Mouse (Mus musculus) myocyte (in vitro differentiated cells): Measurements from ENCODE around the gene Lgr6. TPM values are rescaled to one million over a fixed set of nuclear protein-coding genes. Genes with fewer than 3 reads are reported as not detected.

Source experiments
- H3K27me3 ChIP-seq: one replicate; pipeline ENCODE4 v1.6.1; 2011; ENCODE audit not compliant: control insufficient read depth, insufficient read depth, insufficient read length
- H3K36me3 ChIP-seq: one replicate; pipeline ENCODE4 v1.6.1; 2011; ENCODE audit not compliant: control insufficient read depth, insufficient read depth
- H3K4me2 ChIP-seq: one replicate; pipeline ENCODE4 v1.6.1; 2011; ENCODE audit warnings: low read depth, control low read depth
- H3K4me3 ChIP-seq: one replicate; pipeline ENCODE4 v1.5.1; 2011; ENCODE audit warnings: mild to moderate bottlenecking, control low read depth, moderate library complexity
- H3K79me2 ChIP-seq: one replicate; pipeline ENCODE4 v1.6.1; 2011; ENCODE audit not compliant: control insufficient read depth, insufficient read depth
- H3ac ChIP-seq: one replicate; pipeline ENCODE4 v1.6.1; 2011; ENCODE audit not compliant: control insufficient read depth, insufficient read length
- CEBPB ChIP-seq: IDR thresholded peaks from 2 replicates; pipeline ENCODE4 v1.6.1; 2011; ENCODE audit warnings: mild to moderate bottlenecking, moderate library complexity; ENCODE audit not compliant: poor library complexity, insufficient read depth, severe bottlenecking
- E2F4 ChIP-seq: IDR thresholded peaks from one replicate; pipeline ENCODE4 v1.6.1; 2011; ENCODE audit warnings: mild to moderate bottlenecking, control low read depth, moderate library complexity; ENCODE audit not compliant: insufficient read depth
- MAX ChIP-seq: IDR thresholded peaks from one replicate; pipeline ENCODE4 v1.6.1; 2011; ENCODE audit warnings: low read depth, mild to moderate bottlenecking, control low read depth
- MYOD1 ChIP-seq, 3 experiments: IDR thresholded peaks; one replicate each; pipeline ENCODE4 v1.6.1; 2011; ENCODE audit warnings: control low read depth in 2 of 3, low read depth in 2 of 3, mild to moderate bottlenecking in 2 of 3, moderate library complexity in 1 of 3; ENCODE audit not compliant: insufficient read length in 2 of 3, control insufficient read depth in 1 of 3
- MYOG ChIP-seq, 3 experiments: IDR thresholded peaks; one replicate each; pipeline ENCODE4 v1.6.1; 2011; ENCODE audit warnings: control low read depth in 2 of 3, low read depth in 2 of 3, mild to moderate bottlenecking in 2 of 3; ENCODE audit not compliant: insufficient read length in 2 of 3, control insufficient read depth in 1 of 3, insufficient read depth in 1 of 3
- POLR2A ChIP-seq: IDR thresholded peaks from one replicate; pipeline ENCODE4 v1.6.1; 2011; ENCODE audit warnings: low read depth, mild to moderate bottlenecking, control low read depth, moderate library complexity; ENCODE audit not compliant: insufficient read length
- POLR2AphosphoS2 ChIP-seq: IDR thresholded peaks from one replicate; pipeline ENCODE4 v1.6.1; 2011; ENCODE audit warnings: low read depth, control low read depth; ENCODE audit not compliant: insufficient read length
- REST ChIP-seq: IDR thresholded peaks from one replicate; pipeline ENCODE4 v1.6.1; 2011; ENCODE audit warnings: mild to moderate bottlenecking, control low read depth, moderate library complexity; ENCODE audit not compliant: insufficient read depth, insufficient read length
- SRF ChIP-seq: IDR thresholded peaks from one replicate; pipeline ENCODE4 v1.6.1; 2011; ENCODE audit warnings: low read depth; ENCODE audit not compliant: control insufficient read depth, insufficient read length
- TCF12 ChIP-seq: IDR thresholded peaks from one replicate; pipeline ENCODE4 v1.6.1; 2011; ENCODE audit warnings: mild to moderate bottlenecking, control low read depth; ENCODE audit not compliant: poor library complexity, insufficient read depth, severe bottlenecking
- TCF3 ChIP-seq: IDR thresholded peaks from one replicate; pipeline ENCODE4 v1.6.1; 2011; ENCODE audit warnings: low read depth, control low read depth; ENCODE audit not compliant: insufficient read length
- USF1 ChIP-seq: IDR thresholded peaks from one replicate; pipeline ENCODE4 v1.6.1; 2011; ENCODE audit warnings: low read depth, mild to moderate bottlenecking, control low read depth, moderate library complexity
- polyA plus RNA-seq: library from polyadenylated mRNA; unstranded; fragments of >200 nt; fragmentation: generic; extraction: Trizol; gene quantifications from one replicate; pipeline ENCODE4 v1.2.1, GENCODE M21; 2012; ENCODE audit warnings: missing spikeins

The Lgr6 gene
- polyA plus RNA-seq, 1 experiment, result 2.1 TPM

- Histone ChIP-seq H3K4me2 (no peak overlapping the region), H3K36me3 (no peaks in the 10 kb centered on the region), H3K27me3 (no peaks in the 10 kb centered on the region), H3ac (no peak overlapping the region), H3K79me2 (no peaks in the 10 kb centered on the region), H3K4me3 (no peak overlapping the region)
- TF ChIP-seq REST (no peak), CEBPB (no peak), SRF (no peak), MAX (no peak), TCF3 (no peak), POLR2AphosphoS2 (no peak), USF1 (no peak), TCF12 (no peak), E2F4 (no peak), POLR2A (no peak), MYOG (IDR thresholded peaks at IDR 0.05; ENCODE audit: control insufficient read depth in 1 of 3, insufficient read depth in 1 of 3, insufficient read length in 2 of 3, low read depth in 2 of 3) (no peak), MYOD1 (IDR thresholded peaks at IDR 0.05; ENCODE audit: control insufficient read depth in 1 of 3, insufficient read length in 2 of 3, low read depth in 2 of 3) (no peak)
These were observed 48.2 kb downstream of the Lgr6 start for GRCm38 (mm10) chr1:135056901-135057300.

- Histone ChIP-seq H3K4me3 (no peak overlapping the region), H3K4me2 (no peak overlapping the region), H3K27me3 (no peaks in the 10 kb centered on the region), H3ac (no peak overlapping the region), H3K79me2 (no peaks in the 10 kb centered on the region), H3K36me3 (no peaks in the 10 kb centered on the region)
- no peak for TF ChIP-seq USF1
- TF ChIP-seq POLR2A, result no peak
- peak in 1 of 3 experiments; percentile 45 for TF ChIP-seq MYOG (IDR thresholded peaks at IDR 0.05; ENCODE audit: control insufficient read depth in 1 of 3, insufficient read depth in 1 of 3, insufficient read length in 2 of 3, low read depth in 2 of 3)
- peak in 2 of 3 experiments; percentile 50 to 65 for TF ChIP-seq MYOD1 (IDR thresholded peaks at IDR 0.05; ENCODE audit: control insufficient read depth in 1 of 3, insufficient read length in 2 of 3, low read depth in 2 of 3)
These were observed 51.0 kb downstream of the Lgr6 start for GRCm38 (mm10) chr1:135054121-135054520.

- H3K79me2 ChIP-seq, result no peaks in the 10 kb centered on the region
- no peak overlapping the region for H3K4me3 ChIP-seq
- no peaks in the 10 kb centered on the region for H3K36me3 ChIP-seq
- H3ac ChIP-seq, result no peak overlapping the region
- TF ChIP-seq REST (no peak), SRF (no peak)
- no peaks in the 10 kb centered on the region for H3K27me3 ChIP-seq
- no peak overlapping the region for H3K4me2 ChIP-seq
These were observed 60.6 kb downstream of the Lgr6 start for GRCm38 (mm10) chr1:135044439-135044838.

- no peaks in the 10 kb centered on the region for H3K27me3 ChIP-seq
These were observed 68.8 kb downstream of the Lgr6 start for GRCm38 (mm10) chr1:135036297-135036696.

GRCm38 (mm10) chr1:135032658-135033057 is 72.4 kb downstream of the Lgr6 start:
- no peaks in the 10 kb centered on the region for H3K36me3 ChIP-seq

More at GRCm38 (mm10) chr1:135036297-135036696, 68.8 kb downstream of the Lgr6 start:
- H3K4me2 ChIP-seq, result no peak overlapping the region
- no peak overlapping the region for H3ac ChIP-seq
- no peaks in the 10 kb centered on the region for H3K79me2 ChIP-seq
- TF ChIP-seq POLR2AphosphoS2 (no peak), REST (no peak), TCF12 (no peak)
- no peaks in the 10 kb centered on the region for H3K36me3 ChIP-seq
- H3K4me3 ChIP-seq, result no peak overlapping the region

GRCm38 (mm10) chr1:135030121-135030520 is 75.0 kb downstream of the Lgr6 start:
- Histone ChIP-seq H3K79me2 (no peaks in the 10 kb centered on the region), H3K4me2 (no peak overlapping the region), H3K36me3 (no peaks in the 10 kb centered on the region), H3K27me3 (no peaks in the 10 kb centered on the region), H3K4me3 (no peak overlapping the region), H3ac (no peak overlapping the region)
- TF ChIP-seq E2F4 (no peak), MYOD1 (IDR thresholded peaks at IDR 0.05; ENCODE audit: control insufficient read depth in 1 of 3, insufficient read length in 2 of 3, low read depth in 2 of 3) (no peak), POLR2A (no peak), CEBPB (no peak), REST (no peak), TCF3 (no peak), SRF (no peak), TCF12 (no peak), POLR2AphosphoS2 (no peak), USF1 (no peak), MAX (no peak), MYOG (IDR thresholded peaks at IDR 0.05; ENCODE audit: control insufficient read depth in 1 of 3, insufficient read depth in 1 of 3, insufficient read length in 2 of 3, low read depth in 2 of 3) (no peak)

More at GRCm38 (mm10) chr1:135032658-135033057, 72.4 kb downstream of the Lgr6 start:
- H3K27me3 ChIP-seq, result no peaks in the 10 kb centered on the region
- TF ChIP-seq MYOG (IDR thresholded peaks at IDR 0.05; ENCODE audit: control insufficient read depth in 1 of 3, insufficient read depth in 1 of 3, insufficient read length in 2 of 3, low read depth in 2 of 3) (no peak), MYOD1 (IDR thresholded peaks at IDR 0.05; ENCODE audit: control insufficient read depth in 1 of 3, insufficient read length in 2 of 3, low read depth in 2 of 3) (no peak), CEBPB (no peak)
- H3K79me2 ChIP-seq, result no peaks in the 10 kb centered on the region
- no peak overlapping the region for H3ac ChIP-seq
- H3K4me3 ChIP-seq, result no peak overlapping the region
- H3K4me2 ChIP-seq, result no peak overlapping the region
